Mouse (Mus musculus) mesoderm, embryonic 11.5 days (tissue): Measurements from ENCODE around the gene Zfp146.
"Not testable (repeated sequence)": the region's sequence is repeated elsewhere in the genome, so short reads cannot be mapped to it uniquely, and the experiment has no call there.

Source experiments
- DNase-seq: peaks from one replicate; pipeline ENCODE4 v3.0.0-alpha.2; 2012; ENCODE audit warnings: low read depth, low spot score

Gene Zfp146

DNA sequence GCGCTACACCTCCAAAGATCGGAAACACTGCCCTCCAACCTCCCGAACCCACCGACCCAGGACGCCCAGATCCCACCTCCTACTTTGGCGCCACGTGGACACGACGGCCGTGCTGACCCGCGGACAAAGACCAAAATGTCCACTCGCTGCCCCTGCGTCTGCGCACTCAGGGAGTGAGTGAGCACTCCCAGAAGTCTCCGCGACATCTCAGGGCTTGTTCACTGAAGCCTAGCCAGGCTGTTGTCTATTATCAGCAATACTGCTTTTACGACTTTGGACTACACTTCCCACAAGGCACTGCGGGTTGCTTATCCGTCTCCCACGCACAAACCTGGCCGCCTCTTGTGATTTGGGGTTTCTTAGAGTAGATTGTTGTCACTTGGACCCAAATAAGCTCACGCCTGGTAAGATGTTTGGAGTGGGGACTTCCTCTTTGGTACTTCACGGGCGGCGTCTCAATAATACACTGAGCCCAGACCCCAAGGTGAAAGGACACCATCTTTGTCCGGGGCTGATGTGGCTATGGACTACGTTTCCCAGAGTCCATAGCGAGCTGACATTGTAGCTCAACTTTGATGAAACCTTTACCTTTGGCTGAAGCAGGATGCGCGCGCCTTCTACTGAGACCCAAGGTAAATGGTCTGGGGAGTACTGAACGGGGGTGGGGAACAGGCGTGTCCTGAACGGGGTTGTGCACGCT is at the start of gene Zfp146:
TSS of gene Zfp146 (minus strand) at position 168 of the 700 bp plus-strand sequence.
- peak; percentile 96 for DNase-seq

DNA sequence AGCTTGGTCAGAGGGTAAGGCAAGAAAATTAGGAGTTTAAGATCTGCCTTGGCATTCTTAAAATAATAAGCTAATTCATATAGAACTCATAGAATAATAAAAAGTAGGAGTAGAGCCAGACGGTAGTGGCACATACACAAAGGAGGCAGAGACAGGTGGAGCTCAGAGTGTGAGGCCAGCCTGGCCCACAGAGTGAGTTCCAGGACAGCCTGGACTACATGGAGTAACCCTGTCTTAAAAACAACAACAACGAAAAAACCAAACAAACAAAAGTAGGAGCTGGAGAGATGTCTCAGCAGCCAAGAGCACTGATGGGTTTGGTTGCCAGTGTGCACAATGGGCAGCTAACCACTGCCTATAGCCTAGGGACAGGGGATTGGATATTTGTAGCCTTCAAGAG is 47.7 kb upstream of the Zfp146 start:
- DNase-seq: no peak

DNA sequence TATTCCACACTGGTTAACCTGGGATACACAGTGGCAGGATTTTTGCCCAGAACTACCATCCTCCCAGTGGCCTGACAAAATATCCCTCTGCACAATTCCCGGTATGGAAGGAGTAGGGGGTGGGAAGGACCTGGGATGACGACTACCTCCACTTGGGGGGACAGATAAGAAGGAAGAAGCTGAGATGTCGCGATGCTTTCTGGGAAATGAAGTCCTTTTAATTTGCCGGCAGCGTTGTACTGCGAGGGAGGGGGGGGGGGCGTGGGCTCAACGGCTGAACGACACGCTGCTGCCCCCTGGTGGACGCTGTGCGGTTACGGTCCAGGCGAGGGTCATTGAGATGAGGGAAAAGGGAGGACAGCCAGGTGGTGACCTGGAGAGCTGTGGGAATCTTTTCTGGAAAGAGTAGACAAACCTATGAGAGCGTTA is 47.2 kb upstream of the Zfp146 start:
- peak; percentile 92 for DNase-seq

DNA sequence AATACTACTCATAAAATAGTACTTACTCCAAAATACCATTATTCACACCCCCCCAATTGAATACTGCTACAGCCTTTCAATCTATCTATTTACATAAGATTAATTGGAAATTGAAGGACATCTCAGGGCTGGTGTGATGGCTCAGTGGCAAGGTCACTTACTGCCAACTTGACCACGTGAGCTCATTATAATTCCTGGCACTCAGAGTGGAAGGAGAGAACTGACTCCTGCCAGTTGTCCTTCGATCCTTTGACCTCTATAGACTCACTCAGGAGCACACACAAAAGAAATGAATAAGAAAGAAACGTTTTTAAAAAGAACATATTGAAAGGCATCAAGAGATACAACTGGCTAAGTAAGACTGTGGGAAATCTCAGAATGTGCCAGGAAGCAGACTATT is 46.3 kb upstream of the Zfp146 start:
- DNase-seq: no peak

DNA sequence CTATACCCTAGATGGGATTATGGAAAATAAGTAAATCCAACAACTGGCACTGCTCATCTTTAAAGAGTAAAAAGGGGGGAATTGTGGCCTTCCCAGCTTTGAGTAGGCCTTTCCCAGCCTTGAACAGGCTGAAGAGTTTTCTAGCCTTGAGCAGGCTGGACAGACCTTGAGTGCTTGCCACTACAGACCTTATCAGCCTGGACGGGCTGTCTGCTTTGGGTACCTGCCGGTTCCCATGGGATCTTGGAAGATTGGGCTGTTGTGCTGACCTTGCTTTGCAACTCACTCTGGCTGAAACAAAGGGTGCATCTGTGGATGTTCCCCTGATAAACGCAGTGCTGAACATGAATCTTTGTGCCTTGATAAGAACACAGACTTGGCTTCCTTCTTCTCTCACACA is 44.3 kb upstream of the Zfp146 start:
- DNase-seq: no peak

DNA sequence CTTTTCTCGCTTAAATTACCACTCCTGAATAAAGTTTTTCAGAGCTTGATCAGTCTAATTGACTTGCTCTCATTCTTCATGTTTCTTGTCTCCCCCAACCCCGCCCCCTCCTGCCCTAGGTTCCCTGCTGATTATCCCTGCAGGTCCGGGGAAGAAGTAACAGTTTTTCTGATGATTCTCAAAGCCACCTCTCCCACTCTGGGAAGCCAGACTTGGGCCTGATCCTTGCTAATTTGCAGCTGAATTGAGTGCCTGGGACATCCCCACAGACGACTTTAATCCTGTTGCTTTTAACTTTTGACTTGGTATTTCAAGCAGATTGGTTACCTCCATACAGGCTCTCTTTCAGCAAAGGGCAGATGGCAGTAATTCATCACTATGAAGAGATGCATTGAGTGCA is 41.5 kb upstream of the Zfp146 start:
- no peak for DNase-seq

DNA sequence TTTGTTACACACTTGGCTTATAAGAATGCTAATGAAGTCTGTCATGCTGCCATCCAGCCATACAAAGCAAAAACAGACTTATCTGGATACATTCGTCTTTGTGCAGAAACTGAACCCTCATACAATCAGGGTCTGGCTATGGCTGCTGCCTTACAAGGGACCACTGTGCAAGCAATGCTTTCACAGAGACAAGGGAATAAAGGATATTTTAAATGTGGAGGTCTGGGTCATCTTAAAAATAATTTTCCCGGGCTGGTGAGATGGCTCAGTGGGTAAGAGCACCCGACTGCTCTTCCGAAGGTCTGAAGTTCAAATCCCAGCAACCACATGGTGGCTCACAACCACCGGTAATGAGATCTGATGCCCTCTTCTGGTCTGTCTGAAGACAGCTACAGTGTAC is 36.8 kb upstream of the Zfp146 start:
- not testable (repeated sequence) for DNase-seq

DNA sequence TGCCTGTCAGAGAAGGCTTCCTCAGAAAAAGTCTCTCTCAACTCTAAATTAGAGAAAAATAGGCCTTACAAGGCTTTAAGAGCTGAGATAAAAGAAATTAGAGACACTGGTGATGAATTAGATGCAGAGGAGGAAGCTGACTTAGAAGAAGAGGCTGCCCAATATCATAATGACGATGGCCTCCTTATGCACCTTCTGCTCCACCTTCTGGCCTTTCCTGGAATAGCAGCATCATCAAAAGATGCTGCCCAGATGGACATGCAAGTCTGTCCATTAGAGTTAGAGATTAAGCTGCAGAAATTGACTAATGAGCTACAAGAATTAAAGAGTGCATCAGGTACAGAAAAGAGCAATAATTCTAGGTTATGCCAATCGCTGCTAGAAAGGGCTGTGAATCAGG is 35.8 kb upstream of the Zfp146 start:
- DNase-seq: peak; percentile 65

DNA sequence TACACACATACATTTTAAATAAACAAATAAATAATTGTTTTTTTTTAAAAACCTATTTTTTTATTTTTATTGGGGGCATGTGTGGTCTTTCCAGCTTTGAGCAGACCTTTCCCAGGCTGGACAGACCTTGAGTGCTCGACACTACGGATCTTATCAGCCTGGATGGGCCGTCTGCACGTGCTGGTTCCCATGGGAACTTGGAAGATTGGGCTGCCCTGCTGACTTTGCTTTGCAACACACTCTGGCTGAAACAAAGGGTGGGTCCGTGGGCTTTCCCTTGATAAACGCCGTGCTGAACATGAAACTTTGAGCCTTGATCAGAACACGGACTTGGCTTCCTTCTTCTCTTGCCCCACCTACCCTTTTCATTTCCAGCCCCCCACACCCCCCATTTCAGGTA is 34.8 kb upstream of the Zfp146 start:
- no peak for DNase-seq

DNA sequence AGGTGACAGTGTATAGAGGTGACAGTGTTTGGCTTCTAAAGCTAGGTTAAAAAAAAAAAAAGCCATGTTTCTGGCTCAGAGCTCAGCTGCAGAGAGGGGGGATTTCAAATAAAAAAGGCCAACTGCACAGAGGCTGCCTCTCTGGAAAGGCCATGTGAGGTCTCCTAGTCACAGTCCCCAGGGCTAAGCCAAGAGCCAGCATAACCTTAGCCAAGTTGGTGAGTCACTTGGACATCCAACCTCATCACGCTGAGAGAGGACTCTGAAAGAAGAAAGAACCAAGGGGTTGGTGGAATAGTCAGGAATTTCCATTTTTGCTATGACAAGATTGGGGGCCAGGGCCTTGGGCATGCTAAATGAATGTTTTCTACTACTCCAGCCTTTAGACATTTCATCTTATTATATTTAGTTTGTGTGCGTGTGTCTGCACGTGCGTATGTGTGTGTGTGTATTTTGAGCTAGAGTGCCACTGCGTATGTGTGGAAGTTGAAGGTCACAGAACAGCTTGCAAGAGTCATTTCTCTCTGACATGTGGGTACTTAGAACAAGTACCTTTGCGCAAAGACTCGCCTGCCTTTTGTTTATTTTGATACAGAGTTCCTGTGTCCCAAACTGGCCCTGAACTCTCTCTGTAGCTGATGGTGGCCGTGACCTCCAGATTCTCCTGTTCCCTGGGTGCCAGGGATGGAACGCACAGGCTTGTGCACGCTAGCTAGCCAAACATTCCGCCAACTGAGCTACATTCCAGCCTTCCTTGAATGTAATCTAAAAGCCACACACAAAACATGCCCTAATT is 33.5 kb upstream of the Zfp146 start:
- no peak for DNase-seq

DNA sequence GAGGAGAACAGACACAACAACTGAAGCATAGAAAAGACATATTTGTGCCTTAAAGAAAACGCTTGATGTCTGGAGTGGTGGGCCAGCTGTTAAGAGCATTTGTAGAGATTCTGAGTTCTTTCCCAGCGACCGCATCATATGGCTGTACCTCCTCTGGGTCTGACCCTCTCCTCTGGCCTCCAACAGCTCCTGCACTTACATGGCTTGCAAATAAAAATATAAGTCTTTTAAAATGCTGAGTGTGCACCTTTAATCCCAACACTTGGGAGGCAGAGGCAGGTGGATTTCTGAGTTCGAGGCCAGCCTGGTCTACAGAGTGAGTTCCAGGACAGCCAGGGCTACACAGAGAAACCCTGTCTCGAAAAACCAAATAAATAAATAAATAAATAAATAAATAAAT is 31.1 kb upstream of the Zfp146 start:
- not testable (repeated sequence) for DNase-seq

DNA sequence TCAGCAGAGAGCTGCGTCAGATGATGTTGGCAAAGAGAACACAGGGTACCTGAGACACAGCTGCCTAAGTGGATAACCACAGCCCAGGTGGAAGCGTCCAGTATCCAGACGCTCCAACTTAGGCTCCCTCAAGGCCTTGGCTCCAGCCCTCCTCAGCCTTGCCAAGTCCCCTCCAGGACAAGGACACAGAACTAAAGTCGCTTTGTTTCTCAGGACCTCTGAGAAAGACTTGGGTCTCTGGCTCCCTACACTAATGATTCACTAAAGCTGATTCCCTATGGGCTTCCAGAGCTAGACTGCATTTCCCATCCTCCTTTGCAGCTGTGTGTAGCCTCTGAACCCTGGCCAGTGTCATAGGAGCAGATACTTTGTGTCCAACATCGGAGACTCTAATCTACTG is 30.6 kb upstream of the Zfp146 start:
- DNase-seq: no peak

DNA sequence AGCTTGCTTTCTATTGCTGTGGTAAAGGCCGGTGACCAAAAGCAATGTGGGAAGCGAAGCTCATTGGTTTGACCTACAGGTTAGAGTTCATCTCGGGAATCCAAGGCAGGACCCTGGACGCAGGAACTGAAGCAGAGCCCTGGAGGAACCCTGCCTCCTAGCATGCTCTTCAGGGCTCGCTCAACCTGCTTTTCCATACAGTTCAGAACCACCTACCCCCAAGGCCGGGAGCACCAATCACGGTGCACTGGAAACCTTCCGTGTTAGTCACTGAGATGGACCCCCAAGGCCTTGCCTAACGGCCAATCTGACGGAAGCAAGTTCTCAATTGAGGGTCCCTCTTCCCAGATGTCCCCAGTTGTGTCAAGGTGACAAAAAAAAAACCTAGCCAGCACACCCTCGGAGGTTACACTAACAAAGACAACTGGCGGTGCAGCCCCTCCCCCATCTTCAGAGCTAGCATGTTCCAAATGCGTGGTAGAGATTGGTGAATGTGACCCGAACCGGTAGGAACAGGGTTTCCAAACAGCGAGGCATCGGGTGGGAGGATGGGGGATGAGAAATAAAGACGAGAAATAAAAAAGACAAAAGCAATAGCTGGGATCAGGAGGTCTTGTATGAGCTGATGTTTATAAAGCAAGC is 30.1 kb upstream of the Zfp146 start:
- DNase-seq: no peak

DNA sequence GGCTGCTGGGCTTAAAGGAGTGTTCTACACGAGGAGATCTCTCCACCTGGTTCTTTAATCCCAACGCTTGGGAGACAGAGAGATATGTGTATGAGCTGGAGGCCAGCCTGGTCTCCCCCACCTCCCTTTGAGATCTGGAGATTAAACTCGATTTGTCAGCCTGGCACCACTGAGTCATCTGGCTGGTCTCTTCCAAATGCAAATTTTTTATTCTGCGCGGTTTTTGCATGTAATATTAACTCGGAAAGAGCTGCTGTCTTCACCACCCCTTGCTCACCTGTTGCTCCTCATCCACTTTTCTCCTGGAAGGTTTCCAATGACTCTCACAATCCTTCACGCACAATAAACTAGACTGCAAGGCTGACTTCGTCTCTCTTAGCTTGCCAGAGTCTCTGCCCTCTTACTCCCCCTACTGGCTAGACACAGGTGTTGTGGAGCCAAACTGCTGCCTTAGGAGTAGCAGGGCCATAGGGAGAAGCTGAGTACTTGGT is 29.0 kb upstream of the Zfp146 start, which contains the start of gene Capns1:
TSS of gene Capns1 (minus strand) at position 331 of the 491 bp plus-strand sequence.
- DNase-seq: peak; percentile 87

DNA sequence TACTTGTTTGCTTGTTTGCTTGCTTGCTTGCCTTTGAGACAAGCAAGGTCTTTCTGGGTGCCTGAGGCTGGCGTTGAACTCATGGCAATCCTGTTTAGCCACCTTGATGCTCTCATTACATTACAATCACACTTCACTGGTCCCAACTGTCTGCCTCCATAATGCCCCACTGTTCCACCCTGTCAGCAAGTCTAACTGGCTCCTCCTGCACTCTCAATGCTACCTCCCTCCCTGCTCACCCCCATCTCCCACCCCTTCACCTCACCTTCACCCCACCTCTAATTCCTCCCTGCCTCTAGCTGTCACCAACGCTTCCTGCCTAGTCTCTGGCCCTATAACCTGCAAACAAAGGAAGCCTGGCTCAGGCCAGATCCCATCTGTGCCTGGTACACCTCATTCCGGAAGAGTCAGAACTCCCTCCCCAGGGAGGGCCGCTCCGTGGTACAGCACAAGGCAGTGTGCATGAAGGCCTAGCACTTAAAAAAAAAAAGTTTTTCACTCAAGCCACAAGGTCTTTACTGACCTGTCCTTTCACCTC is 28.1 kb upstream of the Zfp146 start:
- DNase-seq: no peak

DNA sequence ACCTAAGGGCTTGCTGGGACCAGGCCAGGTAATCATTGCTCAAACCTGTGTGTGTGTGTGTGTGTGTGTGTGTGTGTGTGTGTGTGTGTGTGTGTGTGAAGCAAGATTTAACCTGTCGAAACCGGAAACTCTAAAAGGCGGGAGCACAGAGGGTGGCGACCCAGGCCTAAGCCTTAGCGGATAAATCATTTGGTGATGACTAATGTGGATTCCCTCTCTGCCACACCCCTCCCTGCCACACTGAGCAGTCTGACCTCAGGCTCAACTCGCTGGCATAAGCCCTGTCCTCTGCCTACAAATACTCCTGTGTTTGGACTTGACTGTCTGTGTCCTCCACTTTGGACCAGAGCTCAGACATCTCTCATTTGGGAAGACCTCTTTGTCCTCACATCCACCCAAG is 26.6 kb upstream of the Zfp146 start:
- no peak for DNase-seq

DNA sequence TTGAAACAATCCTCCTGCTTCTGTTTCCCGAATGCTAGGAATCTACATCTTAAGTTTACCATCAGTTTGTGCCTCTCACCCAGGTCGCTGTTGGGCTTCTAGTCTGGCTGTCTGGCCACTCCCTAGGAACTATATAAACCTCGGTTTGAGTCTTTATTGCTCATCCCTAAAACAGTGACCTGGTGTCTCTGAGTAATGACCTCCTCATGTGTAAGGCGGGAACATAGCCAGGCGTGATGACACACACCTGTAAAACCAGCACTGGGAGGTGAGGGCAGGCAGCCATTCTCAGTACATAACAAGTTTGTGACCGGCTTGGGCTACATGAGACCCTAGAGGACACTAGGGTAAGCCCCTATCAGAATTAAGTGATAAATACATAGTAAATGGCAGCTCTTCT is 25.9 kb upstream of the Zfp146 start:
- DNase-seq: no peak

DNA sequence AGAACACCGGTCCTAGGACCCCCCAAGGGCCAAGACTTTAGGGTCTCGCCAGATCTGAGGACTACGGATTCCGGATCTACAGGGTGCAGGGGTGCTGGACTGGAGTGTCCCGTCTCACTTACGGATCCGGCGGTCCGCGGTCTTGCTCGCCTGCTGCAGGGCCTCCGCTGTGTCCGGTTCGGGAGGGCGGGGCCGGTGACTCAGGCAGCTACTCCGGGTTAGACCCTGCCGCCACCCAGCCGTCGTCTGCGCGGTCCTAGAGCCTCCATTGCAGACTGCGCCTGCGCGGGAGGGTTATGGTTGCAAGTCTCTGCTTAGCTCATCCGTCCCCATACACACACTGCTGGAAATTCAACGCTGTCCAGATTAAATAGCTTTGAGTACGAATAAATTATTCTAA is 25.3 kb upstream of the Zfp146 start:
- DNase-seq: peak; percentile 96

DNA sequence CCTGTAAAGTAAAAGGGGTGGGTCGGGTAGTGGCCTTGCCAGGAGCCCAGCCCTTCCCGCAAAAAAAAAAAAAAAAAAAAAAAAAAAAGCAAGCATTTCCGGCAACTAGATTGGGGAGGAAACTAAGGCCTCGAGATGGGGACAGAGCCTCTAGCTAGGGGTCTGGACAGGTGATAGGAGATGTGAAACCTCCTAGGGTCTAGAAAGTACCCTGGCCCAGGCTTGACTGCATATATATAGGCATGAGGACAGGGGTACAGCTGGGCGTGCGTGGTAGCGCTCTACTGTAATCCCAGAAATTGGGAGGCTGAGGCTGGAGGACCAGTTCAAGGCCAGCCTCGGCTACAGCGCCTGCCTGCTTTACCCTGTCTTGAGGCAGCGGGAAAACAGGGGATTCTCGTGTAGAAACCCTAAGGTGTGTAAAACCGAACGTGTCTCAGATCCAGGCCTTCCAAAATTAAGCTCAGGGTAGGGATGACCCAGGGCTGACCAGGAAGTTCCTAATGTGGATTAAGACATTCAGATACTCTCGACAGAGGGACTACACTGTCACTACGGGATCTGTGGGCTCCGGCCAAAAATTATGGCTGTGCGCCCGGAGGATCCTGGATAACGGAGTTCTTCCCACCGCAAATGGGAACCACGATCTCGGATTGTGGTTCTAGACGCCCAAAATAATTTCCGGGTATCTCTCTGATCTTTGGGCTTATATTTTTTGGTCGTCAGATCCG is 24.7 kb upstream of the Zfp146 start:
- DNase-seq: no peak

DNA sequence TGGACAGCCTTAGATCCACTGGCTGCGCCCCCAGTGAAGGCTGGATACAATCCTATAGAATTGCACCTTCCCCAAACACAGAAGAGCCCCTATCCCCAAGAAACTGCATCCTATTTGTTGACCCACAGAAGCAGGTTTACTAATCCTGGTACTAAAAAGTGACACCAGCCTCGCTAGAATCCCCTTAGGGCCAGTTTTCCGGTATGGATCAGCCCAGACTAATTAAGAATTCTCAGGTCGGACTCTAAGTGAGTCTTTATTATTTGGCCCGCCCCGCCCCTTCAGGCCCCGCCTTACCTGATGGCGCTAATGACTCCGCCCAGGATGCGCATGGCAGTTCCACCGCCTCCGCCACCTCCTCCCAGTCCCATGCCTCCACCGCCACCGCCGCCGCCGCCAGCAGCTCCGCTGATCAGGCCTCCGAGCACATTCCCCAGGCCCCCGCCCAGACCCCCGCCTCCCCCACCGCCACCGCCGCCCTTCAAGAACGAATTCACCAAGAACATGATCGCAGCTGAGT is 24.1 kb upstream of the Zfp146 start:
- DNase-seq: peak; percentile 65

DNA sequence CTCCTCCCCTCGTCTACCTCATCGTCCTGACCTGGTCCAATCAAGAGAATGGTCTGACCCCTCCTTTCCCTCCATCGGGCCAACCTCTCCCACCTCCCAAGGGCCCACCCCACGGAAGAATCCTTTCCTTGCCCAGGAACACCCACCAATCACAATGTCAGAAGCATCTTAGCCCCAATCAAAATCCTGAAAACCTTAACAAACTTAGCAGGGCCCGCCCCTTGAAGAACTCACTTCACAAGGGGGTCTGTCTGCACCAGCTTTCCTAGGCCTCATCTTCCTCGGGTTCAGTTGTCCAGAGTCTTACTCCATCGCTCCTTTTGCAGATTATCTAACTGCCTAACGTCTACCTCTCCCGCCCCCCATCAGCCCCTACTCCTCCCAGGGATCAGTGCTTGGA is 23.5 kb upstream of the Zfp146 start:
- DNase-seq: peak; percentile 43
